Mouse (Mus musculus): Measurements from ENCODE around the gene Cnr2. TPM values are rescaled to one million over a fixed set of nuclear protein-coding genes. Genes with fewer than 3 reads are reported as not detected.

The Cnr2 gene
- total and polyA plus RNA-seq, 3 experiments: 6.8 to 10.2 TPM; not detected in 1

DNA sequence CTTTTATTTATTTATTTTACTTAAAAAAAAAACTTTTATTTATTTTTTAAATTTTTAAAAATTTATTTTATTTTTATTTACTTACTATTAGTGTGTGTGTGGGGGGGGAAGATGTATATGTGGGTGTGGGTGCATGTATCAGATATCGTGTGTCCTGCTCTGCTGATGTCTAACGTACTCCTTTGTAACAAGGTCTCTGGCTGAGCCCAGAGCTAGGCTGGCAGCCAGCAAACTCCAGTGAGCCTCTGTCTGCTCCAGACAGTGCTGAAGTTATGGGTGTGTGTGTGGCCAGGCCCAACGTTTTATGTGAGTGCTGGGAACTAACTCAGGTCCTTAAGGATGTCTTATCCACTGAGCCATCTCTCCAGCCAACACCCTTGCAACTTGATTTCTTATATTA is 17.0 kb downstream of the Cnr2 start (continued):
- TF ChIP-seq MYC (IDR thresholded peaks at IDR 0.05; ENCODE audit: low read depth, low read length): 0 out of 2 replicates have a peak, but pooled peaks have one; percentile 43
- no peak; the same call in 1 of the 2 replicates for TF ChIP-seq NELFE (IDR thresholded peaks at IDR 0.05; ENCODE audit: low read depth, low read length)

DNA sequence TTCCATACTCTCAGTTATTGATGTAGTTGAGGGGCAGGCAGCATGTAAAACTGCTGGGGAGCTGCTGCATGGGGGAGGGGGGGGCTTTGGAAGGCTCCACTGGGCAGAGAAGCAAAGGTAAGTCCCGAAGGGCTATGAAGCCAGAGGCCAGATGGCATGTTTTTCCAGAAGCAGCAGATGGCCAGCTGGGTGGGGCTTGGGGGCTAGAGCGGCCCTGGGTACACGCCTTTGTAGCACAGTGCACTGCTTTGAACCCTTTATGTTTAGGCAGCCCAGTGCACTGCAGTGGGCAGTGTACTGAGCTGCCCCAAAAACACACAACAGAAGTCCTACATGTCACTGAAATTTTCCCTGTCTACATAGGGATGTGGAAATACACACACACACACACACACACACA is 17.6 kb downstream of the Cnr2 start:
- DNase-seq (ENCODE audit: low read depth, low spot score): no peak
- TF ChIP-seq RCOR1 (IDR thresholded peaks at IDR 0.05; ENCODE audit: low read depth, low read length) (no peak), MAX (IDR thresholded peaks at IDR 0.05; ENCODE audit: low read length) (no peak), GABPA (IDR thresholded peaks at IDR 0.05; ENCODE audit: low read depth, low read length) (no peak), GATA1 (IDR thresholded peaks at IDR 0.05; ENCODE audit: low read depth, low read length) (no peak), RAD21 (IDR thresholded peaks at IDR 0.05; ENCODE audit: low read depth, low read length) (no peak), SMC3 (IDR thresholded peaks at IDR 0.05; ENCODE audit: low read depth, low read length) (no peak), MAZ (IDR thresholded peaks at IDR 0.05; ENCODE audit: low read depth, low read length) (0 out of 2 replicates have a peak, but pooled peaks have one; percentile 20), JUND (IDR thresholded peaks at IDR 0.05; ENCODE audit: low read depth, low read length) (no peak), UBTF (IDR thresholded peaks at IDR 0.05; ENCODE audit: borderline replicate concordance, insufficient read depth, low read depth, low read length) (no peak)
- Histone ChIP-seq H3K79me2 (ENCODE audit: control insufficient read depth, insufficient read depth, low read length, poor library complexity) (peaks cover 2% of the 10 kb centered on the region; the same call in 1 of the 2 replicates), H3K9ac (ENCODE audit: control insufficient read depth, low read depth, low read length, poor library complexity, severe bottlenecking) (peak overlapping the region; percentile 41), H3K27ac (ENCODE audit: control insufficient read depth, low read depth, low read length) (peak overlapping the region; percentile 93), H3K27me3 (ENCODE audit: control insufficient read depth in 1 of 2, insufficient read depth in 2 of 2, low read length in 2 of 2) (no peaks in the 10 kb centered on the region), H3K4me1 (ENCODE audit: control insufficient read depth in 1 of 2, insufficient read depth in 2 of 2, low read length in 2 of 2) (peaks cover 34 to 44% of the 10 kb centered on the region in 2 experiments), H3K9me3 (replicated peaks; ENCODE audit: insufficient read depth, low read length) (no peaks in the 10 kb centered on the region), H3K4me3 (ENCODE audit: control insufficient read depth in 1 of 2, insufficient read depth in 1 of 2, low read depth in 2 of 2, low read length in 2 of 2) (no peak overlapping the region), H3K36me3 (ENCODE audit: control insufficient read depth in 1 of 2, insufficient read depth in 2 of 2, low read length in 2 of 2) (peaks cover 0 to 45% of the 10 kb centered on the region in 2 experiments; a peak in 2 of 4 replicates)

DNA sequence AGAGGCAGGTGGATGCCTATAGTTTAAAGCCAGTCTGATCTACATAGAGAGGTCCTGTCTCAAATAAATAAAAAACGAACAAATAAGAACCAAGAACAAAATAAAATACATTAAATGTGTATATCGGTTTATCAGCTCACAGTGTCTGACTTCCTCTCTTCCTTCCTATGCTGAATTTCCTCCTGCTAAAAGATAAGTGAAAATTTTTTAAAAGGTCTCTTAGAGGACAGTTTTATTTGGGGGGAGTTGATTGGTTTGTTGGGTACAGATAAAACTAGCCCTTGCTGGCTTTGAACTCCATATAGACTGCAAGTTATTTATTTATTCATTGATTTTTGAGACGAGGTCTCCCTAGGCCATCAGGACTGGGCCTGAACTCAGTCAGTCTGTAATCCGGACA is 18.2 kb downstream of the Cnr2 start:
- peak overlapping the region; percentile 48 for H3K9ac ChIP-seq (ENCODE audit: control insufficient read depth, low read depth, low read length, poor library complexity, severe bottlenecking)
- peaks cover 0 to 49% of the 10 kb centered on the region in 2 experiments; a peak in 2 of 4 replicates for H3K36me3 ChIP-seq (ENCODE audit: control insufficient read depth in 1 of 2, insufficient read depth in 2 of 2, low read length in 2 of 2)
- peaks cover 34 to 50% of the 10 kb centered on the region in 2 experiments for H3K4me1 ChIP-seq (ENCODE audit: control insufficient read depth in 1 of 2, insufficient read depth in 2 of 2, low read length in 2 of 2)
- 0 out of 2 replicates have a peak, but pooled peaks have one; percentile 14 for TF ChIP-seq ZNF384 (IDR thresholded peaks at IDR 0.05; ENCODE audit: low read depth, low read length)
- TF ChIP-seq ETS1 (IDR thresholded peaks at IDR 0.05; ENCODE audit: low read depth, low read length): peak; percentile 83
- 0 out of 2 replicates have a peak, but pooled peaks have one; percentile 12 for TF ChIP-seq CHD1 (IDR thresholded peaks at IDR 0.05; ENCODE audit: low read depth, low read length)
- peak; percentile 97 for TF ChIP-seq GATA1 (IDR thresholded peaks at IDR 0.05; ENCODE audit: low read depth, low read length)
- peak; percentile 74; the same call in 1 of the 2 replicates for TF ChIP-seq RCOR1 (IDR thresholded peaks at IDR 0.05; ENCODE audit: low read depth, low read length)
- no peak for TF ChIP-seq ELF1 (IDR thresholded peaks at IDR 0.05; ENCODE audit: low read depth, low read length)
- no peak; a peak in 1 of 4 replicates for TF ChIP-seq POLR2A (IDR thresholded peaks at IDR 0.05; ENCODE audit: control insufficient read depth in 1 of 2, insufficient read depth in 1 of 2, low read depth in 1 of 2, low read length in 2 of 2, poor library complexity in 1 of 2)
- TF ChIP-seq TCF12 (IDR thresholded peaks at IDR 0.05; ENCODE audit: low read depth, low read length): peak; percentile 87
- no peak for TF ChIP-seq MAX (IDR thresholded peaks at IDR 0.05; ENCODE audit: low read length)
- no peak for TF ChIP-seq KAT2A (conservative IDR thresholded peaks at IDR 0.05; ENCODE audit: low read depth, low read length)
- TF ChIP-seq RAD21 (IDR thresholded peaks at IDR 0.05; ENCODE audit: low read depth, low read length): no peak
- TF ChIP-seq GABPA (IDR thresholded peaks at IDR 0.05; ENCODE audit: low read depth, low read length): no peak
- no peak for TF ChIP-seq NELFE (IDR thresholded peaks at IDR 0.05; ENCODE audit: low read depth, low read length)
- TF ChIP-seq CHD2 (IDR thresholded peaks at IDR 0.05; ENCODE audit: low read length): no peak
- TF ChIP-seq MYC (IDR thresholded peaks at IDR 0.05; ENCODE audit: low read depth, low read length): peak; percentile 66; the same call in 1 of the 2 replicates
- TF ChIP-seq SMC3 (IDR thresholded peaks at IDR 0.05; ENCODE audit: low read depth, low read length): no peak
- 0 out of 2 replicates have a peak, but pooled peaks have one; percentile 18 for TF ChIP-seq MAZ (IDR thresholded peaks at IDR 0.05; ENCODE audit: low read depth, low read length)
- TF ChIP-seq JUND (IDR thresholded peaks at IDR 0.05; ENCODE audit: low read depth, low read length): no peak
- peak; percentile 94 to 96 for TF ChIP-seq EP300 (IDR thresholded peaks at IDR 0.05; ENCODE audit: low read depth in 1 of 2, low read length in 2 of 2)
- TF ChIP-seq POLR2AphosphoS2 (IDR thresholded peaks at IDR 0.05; ENCODE audit: low read length): no peak
- TF ChIP-seq POLR2AphosphoS5 (IDR thresholded peaks at IDR 0.05; ENCODE audit: borderline replicate concordance, low read depth, low read length): no peak
- no peak for TF ChIP-seq USF2 (IDR thresholded peaks at IDR 0.05; ENCODE audit: borderline replicate concordance in 1 of 2, insufficient read depth in 1 of 2, low read depth in 1 of 2, low read length in 2 of 2)
- TF ChIP-seq ZKSCAN1 (IDR thresholded peaks at IDR 0.05; ENCODE audit: low read depth, low read length): no peak
- no peak for TF ChIP-seq ZMIZ1 (IDR thresholded peaks at IDR 0.05; ENCODE audit: low read depth, low read length)
- TF ChIP-seq TAL1 (IDR thresholded peaks at IDR 0.05; ENCODE audit: low read length): peak; percentile 64

More for the DNA sequence above, 18.2 kb downstream of the Cnr2 start:
- Histone ChIP-seq H3K4me3 (ENCODE audit: control insufficient read depth in 1 of 2, insufficient read depth in 1 of 2, low read depth in 2 of 2, low read length in 2 of 2) (peak overlapping the region in 1 of 2 experiments; percentile 17; a peak in 2 of 4 replicates), H3K9me3 (replicated peaks; ENCODE audit: insufficient read depth, low read length) (no peaks in the 10 kb centered on the region), H3K27ac (ENCODE audit: control insufficient read depth, low read depth, low read length) (peak overlapping the region; percentile 93), H3K79me2 (ENCODE audit: control insufficient read depth, insufficient read depth, low read length, poor library complexity) (peaks cover 2% of the 10 kb centered on the region; the same call in 1 of the 2 replicates), H3K27me3 (ENCODE audit: control insufficient read depth in 1 of 2, insufficient read depth in 2 of 2, low read length in 2 of 2) (no peaks in the 10 kb centered on the region)
- DNase-seq (ENCODE audit: low read depth, low spot score): peak; percentile 72
